Mouse (Mus musculus) lung, adult 2 months (tissue): Measurements from ENCODE around the gene Lpgat1.

Experiments used
- CTCF ChIP-seq: fragments of 200-500 bp; IDR thresholded peaks from 2 replicates; pipeline ENCODE4 v1.5.1; 2011; ENCODE audit warnings: mild to moderate bottlenecking, low read length, control low read depth; ENCODE audit not compliant: insufficient read depth
- POLR2A ChIP-seq: fragments of 200-500 bp; IDR thresholded peaks from 2 replicates; pipeline ENCODE4 v1.6.1; 2011; ENCODE audit warnings: low read depth, mild to moderate bottlenecking, control low read depth, low read length, borderline replicate concordance; ENCODE audit errors: extremely low read depth

GRCm38 (mm10) chr1:191812949-191813691, 95.5 kb downstream of the Lpgat1 start:
- TF ChIP-seq POLR2A (no peak), CTCF (no peak)
